Mouse (Mus musculus): ENCODE measurements at regions not wholly inside any gene's neighbourhood (a gene's known extent, or its start where the extent isn't known, plus 50 kb on each side); places are given as distances from the start of the nearest gene placed in this dataset.
"Not testable (repeated sequence)": the region's sequence is repeated elsewhere in the genome, so short reads cannot be mapped to it uniquely, and the experiment has no call there.

GRCm38 (mm10) chr16:23838696-23839095, 52.1 kb downstream of the Sst start:
- DNase-seq (ENCODE audit: low spot score): no peak

- DNase-seq (ENCODE audit: low spot score): no peak
Observed at GRCm38 (mm10) chr16:23838114-23838513, 52.6 kb downstream of the Sst start.

GRCm38 (mm10) chr16:23834991-23835390, 55.8 kb downstream of the Sst start:
- DNase-seq (ENCODE audit: low spot score): no peak

- no peak for DNase-seq (ENCODE audit: low spot score)
Observed at GRCm38 (mm10) chr16:23833603-23834002, 57.2 kb downstream of the Sst start.

GRCm38 (mm10) chr16:23833042-23833423, 57.7 kb downstream of the Sst start:
- DNase-seq (ENCODE audit: low spot score): no peak

- no peak for DNase-seq (ENCODE audit: low spot score)
Observed at GRCm38 (mm10) chr16:23832393-23833041, 58.2 kb downstream of the Sst start.

GRCm38 (mm10) chr16:23825662-23826061, 65.1 kb downstream of the Sst start:
- DNase-seq (ENCODE audit: low spot score): no peak

- DNase-seq (ENCODE audit: low spot score): no peak
Observed at GRCm38 (mm10) chr16:23785216-23785615, 105.5 kb downstream of the Sst start.

GRCm38 (mm10) chr16:23784021-23784897, 106.5 kb downstream of the Sst start:
- no peak for DNase-seq (ENCODE audit: low spot score)

GRCm38 (mm10) chr16:23780440-23781231, 110.1 kb downstream of the Sst start:
- DNase-seq (ENCODE audit: low spot score): peak; percentile 4

- DNase-seq (ENCODE audit: low spot score): no peak
Observed at GRCm38 (mm10) chr16:23777894-23778293, 112.9 kb downstream of the Sst start.

- peak; percentile 3 for DNase-seq (ENCODE audit: low spot score)
Observed at GRCm38 (mm10) chr16:23777041-23777440, 113.7 kb downstream of the Sst start.

GRCm38 (mm10) chr16:23776501-23776900, 114.3 kb downstream of the Sst start:
- DNase-seq (ENCODE audit: low spot score): no peak

- DNase-seq (ENCODE audit: low spot score): no peak
Observed at GRCm38 (mm10) chr16:23758136-23758812, 132.5 kb downstream of the Sst start.

- no peak for DNase-seq (ENCODE audit: low spot score)
Observed at GRCm38 (mm10) chr16:23737026-23737425, 153.7 kb downstream of the Sst start.

- no peak for DNase-seq (ENCODE audit: low spot score)
Observed at GRCm38 (mm10) chr16:23735722-23736121, 155.0 kb downstream of the Sst start.

GRCm38 (mm10) chr16:23726562-23726961, 164.2 kb downstream of the Sst start:
- no peak for DNase-seq (ENCODE audit: low spot score)

- DNase-seq (ENCODE audit: low spot score): no peak
Observed at GRCm38 (mm10) chr16:23721745-23722144, 169.0 kb downstream of the Sst start.

GRCm38 (mm10) chr16:23701156-23701555, 180.5 kb upstream of the Masp1 start:
- peak; percentile 4 for DNase-seq (ENCODE audit: low spot score)

- DNase-seq (ENCODE audit: low spot score): not testable (repeated sequence)
Observed at GRCm38 (mm10) chr16:23694226-23694625, 173.6 kb upstream of the Masp1 start.

- DNase-seq (ENCODE audit: low spot score): no peak
Observed at GRCm38 (mm10) chr16:23690061-23690460, 169.4 kb upstream of the Masp1 start.

GRCm38 (mm10) chr16:23686783-23687182, 166.2 kb upstream of the Masp1 start:
- no peak for DNase-seq (ENCODE audit: low spot score)

All from ovary, postnatal 36 days (tissue).